Mouse (Mus musculus): ENCODE data around the gene Ptpn13.

The Ptpn13 gene

DNA sequence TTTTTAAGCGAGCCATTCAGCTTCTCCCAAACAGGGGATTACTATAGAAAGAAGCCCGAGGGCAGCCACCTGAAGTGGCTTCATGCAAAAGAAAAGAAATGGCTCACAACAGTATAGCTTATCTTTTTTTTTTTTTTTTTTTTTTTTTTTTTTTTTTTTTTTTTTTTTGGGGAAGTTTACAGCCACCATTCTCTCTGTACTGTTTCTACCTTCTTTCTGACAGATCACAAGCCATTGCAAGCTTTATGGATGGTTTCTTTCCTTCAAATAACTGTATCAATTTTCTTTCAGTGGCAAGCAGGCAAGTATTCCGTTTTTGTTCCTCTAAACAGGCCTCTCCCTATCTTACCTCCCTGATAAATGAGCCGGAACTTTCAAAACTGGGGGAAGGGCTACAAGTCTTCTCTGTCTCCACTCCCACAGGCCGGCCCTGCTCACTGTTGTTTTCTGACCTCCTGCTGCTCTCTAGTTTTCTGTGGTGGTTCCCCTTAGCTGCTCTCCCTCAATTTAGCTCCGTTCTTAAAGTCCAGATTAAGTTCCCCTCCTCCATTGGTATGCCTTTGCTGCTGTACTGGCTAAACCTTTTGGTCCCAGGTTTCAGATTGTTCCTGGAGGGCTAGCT is 1.6 kb upstream of the Ptpn13 start:
- no peak for DNase-seq

DNA sequence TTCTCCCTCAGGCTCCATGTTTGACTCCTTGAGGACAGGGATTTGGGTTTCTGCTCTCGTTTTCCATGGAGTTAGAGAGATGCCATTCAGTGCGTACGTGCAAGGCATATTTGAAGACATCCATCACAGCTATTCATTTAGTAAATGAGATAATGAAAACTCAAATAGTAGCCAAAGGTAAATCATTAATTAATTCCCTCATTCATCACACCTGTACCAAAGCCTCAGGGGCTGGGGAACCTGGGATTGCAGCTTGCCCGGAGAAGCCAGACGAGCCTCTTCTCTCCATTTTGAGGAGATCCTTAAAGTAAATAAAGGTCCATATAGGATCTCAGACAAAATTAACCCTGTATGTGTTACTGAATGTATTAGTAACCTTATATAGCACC is 1.1 kb upstream of the Ptpn13 start:
- no peak for DNase-seq

DNA sequence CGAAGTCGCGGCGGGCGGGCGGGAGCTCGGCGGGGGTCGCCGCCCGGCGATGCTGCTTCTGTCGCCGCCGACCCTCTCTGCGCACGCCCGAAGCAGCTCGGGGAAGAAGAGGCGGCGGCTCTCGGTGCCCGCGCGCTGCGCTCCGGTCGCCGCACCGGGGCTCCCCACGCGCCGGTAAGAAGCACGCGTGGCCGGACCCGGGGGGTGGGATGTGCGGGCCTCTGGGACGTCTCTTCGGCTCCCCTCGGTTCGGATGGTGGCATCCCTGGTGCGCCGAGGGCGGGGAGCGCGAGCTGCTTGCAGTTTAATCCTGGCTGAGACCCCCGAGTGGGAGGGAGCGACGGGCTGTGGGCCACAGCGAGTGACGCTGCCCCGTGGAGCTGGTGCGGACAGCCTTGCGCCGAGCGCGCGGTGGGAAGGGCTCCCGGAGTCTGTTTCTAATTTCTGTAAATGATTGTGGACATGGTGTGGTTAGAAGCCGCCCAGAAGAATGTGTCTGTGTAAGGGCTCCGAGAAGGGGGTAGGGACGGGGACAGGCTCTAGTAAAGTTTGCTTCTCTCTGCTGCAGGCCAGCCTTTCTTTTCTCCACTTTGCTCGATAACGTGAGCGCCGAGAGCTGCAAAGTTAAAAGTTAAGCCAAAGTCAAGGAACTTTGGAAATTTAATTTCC is 505 bp downstream of the Ptpn13 start:
- no peak for DNase-seq

DNA sequence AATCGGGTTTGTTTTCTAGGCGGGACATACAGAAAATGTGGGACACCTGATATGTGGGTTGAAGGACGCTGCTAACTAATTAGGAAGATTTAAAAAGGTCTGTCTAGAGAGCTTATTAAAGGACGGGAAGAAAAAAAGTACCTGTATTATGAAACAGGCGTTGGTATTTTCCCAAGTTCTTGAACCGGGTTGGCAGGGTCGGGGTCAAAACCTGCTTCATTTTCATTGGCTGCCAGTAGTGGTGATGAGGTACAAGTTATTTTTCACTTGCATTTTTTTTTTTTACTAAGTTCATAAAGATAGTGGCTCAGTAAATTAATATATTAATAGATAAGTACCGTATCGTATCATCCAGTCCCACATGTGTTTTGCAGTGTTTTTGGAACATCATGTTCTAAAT is 1.3 kb downstream of the Ptpn13 start:
- no peak for DNase-seq

DNA sequence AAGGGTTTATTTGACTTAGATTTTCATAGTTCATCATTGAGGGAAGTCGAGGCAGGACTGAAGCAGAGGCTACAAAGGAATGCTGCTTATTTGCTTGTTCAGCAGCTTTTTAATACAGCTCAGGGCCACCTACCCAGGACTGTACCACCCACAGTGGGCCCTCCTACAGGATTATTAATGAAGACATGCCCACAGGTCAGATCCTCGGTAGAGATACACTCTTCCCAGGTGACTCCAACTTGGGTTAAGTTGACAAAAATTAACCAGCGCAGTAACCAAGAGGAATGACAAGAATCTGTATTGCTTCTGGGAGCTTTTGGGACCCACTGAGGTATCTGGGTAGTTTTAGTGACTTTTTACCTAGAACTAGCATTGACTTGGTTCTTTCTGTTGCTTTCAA is 6.0 kb downstream of the Ptpn13 start:
- no peak for DNase-seq

DNA sequence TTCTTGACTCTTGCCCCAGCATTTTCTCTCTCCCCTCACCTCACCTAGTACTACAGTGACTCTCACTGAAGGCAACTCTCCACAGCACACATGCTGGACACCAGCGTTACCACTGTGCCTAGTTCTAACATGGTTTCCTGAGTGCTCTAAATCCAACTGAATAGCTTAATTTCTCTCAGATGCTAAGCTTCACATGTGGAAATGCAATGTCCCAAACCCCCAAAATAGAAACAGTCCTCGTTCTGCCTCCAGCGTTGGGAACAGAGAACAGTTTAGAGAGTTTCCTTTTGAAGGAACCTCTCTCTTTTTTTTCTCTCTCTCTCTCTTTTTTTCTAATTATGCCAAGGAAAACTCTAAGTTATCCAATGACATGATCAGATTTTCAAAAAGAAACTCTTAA is 6.5 kb downstream of the Ptpn13 start:
- no peak for DNase-seq

DNA sequence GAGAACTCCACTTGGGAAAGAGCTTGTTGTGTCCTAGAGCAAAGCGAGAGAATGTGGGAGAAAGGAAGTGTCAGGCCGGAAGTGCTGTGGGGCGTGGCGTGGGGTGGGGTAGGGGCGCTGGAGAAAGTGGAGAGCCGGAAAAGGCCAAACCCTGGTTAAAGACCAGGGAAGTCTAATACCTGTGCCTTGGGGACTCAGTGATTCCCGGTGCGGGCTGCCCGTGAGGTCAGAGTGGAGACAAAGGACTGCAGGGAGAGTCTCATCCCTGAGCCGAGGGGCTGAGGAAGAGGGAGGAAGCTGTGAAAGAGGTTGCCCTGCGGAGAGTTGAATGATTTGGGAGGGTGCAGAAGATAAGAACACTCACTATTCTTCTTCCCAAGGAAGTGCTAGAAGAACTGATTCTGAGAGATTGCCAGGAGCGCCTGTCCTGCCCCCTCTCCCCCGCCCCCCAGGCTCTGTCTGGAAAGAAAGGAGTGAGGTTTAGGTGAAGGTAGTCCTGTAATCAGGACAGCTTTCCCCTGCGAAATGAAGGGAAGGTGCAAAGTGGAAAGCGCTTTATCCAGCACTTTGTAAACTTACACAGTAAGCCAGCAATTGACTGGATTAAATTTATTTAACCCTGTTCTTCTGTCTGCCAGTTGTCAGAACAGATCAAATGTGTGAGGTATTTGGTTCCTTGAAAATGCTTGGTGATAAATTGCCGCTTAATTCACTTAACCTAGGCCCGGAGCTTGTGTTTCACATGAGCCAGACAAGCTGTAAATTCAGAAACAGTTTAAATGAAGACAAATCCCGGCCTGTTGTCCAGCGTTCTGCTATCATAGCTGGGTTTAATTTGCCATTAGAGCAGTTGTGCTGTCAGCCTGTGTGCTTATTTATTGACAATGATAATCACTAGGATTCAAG is 11.3 kb downstream of the Ptpn13 start:
- DNase-seq, result no peak

DNA sequence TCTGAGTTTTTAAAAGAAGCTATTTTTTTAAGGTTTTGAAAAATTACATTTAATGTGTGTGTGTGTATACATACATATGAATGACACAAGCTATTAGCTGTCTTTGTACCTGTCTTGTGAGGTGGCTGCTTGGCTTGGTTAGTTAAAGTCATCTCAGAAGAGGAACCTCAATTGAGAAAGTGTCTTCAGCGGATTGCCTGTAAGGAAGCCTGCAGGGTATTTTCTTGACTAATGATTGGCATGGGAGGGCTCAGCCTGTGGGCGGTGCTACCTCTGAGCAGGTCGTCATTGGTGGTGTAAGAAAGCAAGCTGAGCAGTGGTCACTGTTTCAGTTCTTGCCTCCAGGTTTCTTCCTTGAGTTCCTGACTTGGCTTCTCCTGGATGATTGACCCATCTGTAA is 12.7 kb downstream of the Ptpn13 start:
- DNase-seq, result no peak

DNA sequence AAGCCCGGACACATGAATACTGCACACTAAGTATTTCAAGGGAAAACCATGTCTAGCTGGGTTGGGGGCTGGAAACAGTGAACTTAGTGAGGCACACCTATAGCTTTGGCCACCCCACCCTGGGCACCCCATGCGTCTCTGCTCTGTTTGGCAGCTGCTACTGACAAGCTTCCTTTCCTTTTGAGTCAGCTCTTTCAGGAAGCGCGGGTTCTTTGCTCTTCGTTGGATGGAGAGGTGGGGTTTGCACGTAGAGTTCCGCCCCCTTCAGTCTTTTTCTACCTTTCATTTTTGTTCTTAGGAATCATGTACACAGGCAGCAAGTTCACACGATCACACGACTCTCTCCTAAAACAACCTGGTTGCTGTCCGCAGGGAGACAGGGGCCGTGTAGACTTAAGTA is 14.2 kb downstream of the Ptpn13 start:
- DNase-seq, result no peak

DNA sequence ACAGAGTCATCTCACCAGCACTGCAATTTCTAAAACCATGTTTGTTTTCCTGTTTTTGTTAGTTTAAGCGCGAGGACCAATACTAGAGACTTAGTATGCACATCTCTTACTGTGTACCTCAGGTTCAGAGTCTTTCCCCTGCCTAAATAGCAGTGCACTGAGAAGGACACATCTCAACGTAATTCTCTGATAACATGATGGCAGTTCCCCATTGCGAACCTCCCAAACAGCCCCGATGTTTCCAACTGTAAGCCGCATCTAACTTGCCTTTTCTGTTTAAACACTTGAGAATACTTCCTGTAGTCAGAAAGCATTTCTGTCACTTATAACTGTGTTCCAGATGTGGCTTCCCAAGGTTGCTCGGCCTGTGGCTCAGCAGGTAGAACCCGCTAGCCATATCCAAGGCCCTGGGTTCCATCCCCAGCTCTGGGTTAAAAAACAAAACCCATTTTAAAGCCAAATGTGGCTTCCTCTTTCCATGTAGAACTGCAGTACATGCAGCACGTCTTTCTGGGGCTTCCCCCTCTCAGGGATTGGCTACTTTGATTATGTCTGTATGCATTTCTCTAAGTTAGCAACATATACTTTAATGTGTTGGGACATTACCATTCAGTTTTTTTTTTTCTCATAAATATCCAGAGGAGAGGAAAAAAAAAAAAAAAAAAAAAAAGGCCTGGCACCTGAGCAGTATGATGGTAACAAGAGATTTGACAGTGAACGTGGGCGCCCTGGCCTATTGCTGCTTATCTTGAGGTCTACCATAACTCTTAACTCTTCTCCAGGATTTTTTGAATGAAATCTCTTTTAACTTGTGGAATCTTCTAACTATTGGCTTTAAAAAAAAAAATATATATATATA is 15.7 kb downstream of the Ptpn13 start:
- DNase-seq, result no peak

DNA sequence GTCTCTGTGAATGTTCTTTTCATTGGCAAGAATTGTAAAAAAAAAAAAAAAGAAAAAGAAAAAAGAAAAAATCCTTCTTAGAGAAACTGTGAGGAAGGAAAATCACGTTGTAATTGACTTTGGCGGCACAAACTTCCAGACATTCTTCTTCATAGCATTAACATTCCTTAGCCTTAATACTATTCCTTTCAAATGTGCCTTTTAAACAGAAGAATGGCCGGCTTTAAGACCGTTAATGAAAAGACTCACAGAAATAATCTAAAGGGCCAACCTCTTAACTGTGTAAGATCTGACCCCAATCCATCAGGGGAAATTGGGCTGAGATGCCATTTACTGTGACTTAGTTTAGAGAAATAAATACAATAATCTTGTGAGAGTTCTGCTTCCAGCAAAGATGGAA is 16.7 kb downstream of the Ptpn13 start:
- no peak for DNase-seq

DNA sequence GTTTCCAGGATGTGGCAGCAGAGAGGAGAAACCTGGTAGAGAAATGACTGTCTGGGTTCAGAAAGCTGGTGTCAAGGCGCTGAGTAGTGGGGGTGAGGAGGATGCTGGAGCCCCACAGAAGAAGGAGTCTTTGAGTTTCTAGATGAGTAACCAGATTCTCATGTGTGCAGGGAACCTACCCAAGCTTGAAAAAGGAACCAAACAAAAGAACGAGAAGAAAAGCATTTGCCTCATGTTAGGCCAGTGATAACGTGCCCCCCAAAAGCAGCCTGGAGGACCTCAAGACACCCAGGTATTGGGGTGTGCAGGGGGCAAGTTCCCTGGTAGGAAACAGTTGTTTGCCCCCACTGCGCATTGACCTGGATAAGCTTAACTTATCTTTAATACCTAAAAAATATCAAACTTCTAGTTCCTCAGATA is 17.3 kb downstream of the Ptpn13 start:
- no peak for DNase-seq

DNA sequence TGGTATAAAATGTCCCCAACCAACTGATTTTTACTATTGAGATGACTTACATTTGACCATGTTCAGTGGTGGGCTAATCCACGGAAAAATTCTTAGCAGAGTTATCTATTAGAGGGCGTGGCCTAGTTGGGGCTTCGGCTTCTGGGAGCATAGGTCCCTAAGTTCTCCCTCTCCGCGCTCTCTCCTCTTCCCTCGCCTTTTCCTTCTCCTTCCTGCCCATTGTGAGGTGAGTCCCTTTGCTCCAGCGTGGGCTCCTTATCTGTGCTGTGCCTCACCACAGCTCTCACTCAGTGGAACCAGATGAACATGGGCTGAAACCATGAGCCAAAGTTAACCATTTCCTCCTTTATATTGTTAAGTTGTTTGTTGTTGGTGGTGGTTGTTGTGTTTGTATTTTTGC is 17.9 kb downstream of the Ptpn13 start:
- no peak for DNase-seq

DNA sequence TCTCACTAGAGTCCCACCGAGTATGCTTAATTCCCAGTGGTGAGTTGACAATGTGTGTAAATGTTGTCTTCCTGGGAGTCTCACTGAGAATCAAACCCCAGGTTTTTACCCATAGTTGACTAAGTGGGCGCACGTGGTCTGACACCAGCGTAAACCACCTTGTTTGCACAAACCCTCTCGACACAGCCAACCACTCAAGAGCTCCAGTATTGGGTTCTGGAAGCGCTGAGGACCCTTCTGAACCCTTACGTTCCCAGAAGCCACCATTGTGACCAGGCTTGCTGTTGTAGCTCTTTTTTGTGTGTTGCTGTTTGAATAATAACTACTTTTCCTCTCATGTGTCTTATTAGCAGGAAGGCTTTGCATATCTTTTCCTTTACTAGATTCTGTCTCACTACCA is 20.4 kb downstream of the Ptpn13 start:
- DNase-seq, result no peak

DNA sequence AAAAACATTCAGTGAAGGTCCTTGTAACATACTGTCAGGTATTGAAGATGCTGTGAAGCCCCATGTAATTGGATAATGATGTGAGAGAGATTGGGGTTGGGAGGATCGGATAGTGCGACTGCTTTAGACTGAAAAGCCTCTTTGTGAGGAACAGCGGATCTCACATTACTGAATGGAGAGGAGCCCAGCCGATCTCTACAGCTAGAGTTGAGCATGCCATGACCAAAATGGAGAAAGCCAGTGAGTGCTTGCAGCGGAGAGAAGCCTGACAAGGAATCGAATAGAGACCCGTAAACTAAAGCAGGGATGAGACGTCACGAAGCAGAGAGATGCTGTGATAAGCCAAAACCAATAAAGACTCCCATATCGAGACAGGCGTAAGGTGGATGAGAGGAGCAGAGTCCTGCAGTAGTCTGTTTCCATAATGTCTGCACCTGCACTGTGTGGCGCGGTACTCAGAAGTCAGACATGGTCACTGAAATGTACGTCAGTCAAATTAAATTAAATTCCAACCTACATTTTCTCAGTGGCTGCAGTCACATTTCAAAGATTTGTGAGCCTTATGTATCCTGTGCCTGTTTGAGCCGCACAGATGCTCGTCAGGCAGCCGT is 22.9 kb downstream of the Ptpn13 start:
- DNase-seq, result no peak

DNA sequence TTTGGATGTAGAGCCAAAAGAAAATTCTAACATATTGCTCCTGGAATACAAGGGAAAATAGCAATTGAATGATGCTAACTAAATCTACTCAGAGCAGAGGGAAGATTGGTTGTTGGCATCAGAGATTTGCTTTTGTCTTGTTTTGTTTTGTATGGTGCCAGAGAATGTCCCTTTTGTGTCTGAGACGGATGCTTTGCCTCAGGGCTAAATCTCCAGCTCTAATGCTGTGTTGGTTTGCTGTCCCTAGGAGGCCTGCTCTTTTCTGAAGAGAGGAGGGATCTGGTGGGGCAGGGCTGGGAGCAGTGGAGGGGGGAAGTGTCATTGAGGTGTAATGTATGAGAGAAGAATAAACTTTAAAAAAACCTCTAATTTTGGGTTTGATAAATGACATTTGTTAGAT is 23.5 kb downstream of the Ptpn13 start:
- no peak for DNase-seq

DNA sequence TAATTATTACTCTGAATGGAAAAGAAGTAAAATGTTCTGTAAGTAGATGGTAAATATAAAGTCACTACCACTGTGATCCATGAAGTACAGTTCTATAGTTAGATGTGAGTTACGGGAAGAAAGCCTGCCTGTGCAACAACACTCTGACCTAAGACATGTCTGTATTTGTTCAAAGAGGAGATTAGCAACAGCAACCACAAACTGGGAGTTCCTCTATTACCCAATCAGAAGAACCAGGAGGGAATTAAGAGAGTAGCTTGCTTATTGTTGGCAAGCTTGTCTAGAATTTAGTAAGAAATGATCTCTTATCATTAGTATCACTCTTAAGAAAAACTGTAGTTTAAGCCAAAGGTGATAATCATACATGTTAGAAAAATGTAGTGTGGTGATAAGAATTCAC is 25.7 kb downstream of the Ptpn13 start:
- no peak for DNase-seq

DNA sequence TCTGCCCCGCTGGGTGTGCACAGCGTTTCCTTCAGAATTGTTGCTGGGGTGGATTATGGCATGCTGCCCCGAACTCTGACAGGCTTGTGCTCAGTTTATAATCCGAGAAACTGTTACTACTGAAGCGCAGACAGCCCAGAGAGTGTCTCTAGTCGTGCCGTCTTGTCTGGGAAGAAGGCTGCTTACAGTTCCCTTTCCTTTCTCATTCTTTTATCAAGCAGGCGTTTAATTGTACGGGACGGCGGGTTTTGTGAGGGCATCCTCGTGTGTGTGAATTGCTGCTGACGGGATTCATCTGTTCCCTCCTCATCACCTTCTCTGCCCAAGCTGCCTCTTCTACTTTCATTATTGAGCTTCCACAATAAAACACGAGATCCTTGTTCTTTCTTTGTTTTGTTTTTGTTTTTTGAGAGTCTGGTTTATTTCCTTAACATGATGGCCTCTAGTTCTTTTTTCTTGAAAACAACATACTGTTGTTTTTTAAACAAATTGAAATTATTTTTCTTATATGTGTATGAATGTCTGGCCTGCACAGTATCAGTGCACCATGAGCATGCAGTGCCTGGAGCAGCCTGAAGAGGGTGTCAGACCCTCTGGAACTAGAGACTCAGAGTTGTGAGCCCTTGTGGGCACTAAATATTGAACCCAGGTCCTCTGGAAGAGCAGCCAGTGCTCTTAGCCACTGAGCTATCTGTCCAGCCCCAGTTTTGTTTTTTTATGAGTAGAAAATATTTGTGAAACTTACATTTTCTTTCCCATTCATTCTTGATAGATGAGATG is 28.6 kb downstream of the Ptpn13 start:
- no peak for DNase-seq

DNA sequence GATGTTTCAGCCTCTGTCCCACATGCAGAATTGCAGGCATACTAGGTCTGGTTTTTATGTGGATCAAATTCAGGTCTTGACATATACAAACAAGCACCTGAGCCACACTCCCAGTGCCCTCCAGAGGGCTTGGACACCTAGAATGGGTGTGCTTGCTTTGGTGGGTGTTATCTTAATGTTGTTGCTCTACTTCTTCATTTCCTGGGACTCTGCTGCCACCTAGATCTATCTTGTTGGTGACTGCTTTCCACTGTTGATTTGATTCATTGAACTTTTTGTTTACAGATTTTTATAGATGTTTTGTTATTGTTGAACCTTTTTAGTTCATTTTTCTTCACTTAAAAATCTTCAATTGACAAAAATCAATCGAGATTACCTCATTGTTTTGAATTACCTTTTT is 31.8 kb downstream of the Ptpn13 start:
- no peak for DNase-seq

DNA sequence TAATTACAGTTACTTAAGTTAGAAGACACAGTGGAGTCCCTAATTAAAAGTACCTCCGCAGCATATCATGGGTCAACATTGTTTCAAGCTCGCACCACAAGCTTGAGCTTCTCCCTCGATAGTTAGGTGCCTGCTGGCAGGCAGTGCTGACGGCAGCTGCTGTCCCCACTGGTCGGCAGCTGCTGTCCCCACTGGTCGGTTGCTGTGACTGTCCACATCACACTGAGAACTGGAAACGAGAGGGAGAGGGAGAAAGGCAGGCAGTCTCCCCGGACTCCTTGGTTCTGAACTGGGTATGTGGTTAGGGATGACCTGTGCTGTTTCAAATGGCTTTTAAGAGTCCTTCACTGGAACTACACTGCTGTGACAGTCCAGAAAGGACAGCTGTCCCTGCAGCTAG is 33.4 kb downstream of the Ptpn13 start:
- no peak for DNase-seq

DNA sequence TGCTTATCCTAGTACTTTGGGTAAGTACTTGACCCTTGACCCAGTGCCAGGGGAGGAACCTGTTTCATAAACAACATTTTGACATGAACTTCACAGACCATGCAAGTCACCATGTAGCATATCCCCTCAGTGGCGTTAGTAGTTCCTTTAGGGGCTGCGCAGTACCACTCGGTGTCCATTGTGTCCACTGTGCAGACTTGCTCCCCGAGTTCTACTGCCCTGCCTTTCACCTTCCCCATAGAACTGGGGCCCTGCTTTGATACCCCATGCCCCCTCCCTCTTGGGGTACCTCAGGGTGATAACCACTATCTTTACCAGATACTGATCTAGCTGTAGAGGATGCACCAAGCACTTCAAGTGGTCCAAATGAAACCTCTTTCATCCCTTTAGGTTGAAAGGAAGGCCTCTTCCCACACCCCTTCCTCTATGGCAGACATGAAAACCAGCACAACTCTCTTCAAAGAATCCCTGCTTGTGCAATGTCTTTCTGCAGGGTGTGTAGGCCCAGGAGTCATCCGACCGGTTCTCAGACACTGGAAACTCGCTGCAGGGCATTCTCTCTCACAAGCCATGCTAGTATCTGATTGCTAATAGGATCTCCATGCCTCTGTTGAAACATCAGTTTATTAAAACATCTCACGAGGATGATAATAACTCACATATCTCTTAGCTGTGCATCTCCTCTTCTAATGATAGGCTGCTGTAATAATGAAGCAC is 34.1 kb downstream of the Ptpn13 start:
- DNase-seq, result no peak
